Mouse (Mus musculus): Measurements from ENCODE around the gene Urah.

The Urah gene

GRCm38 (mm10) chr7:140840750-140841735 is 6.2 kb downstream of the Urah start:
- peak; percentile 52 for DNase-seq

- no peak for DNase-seq
These were observed 9.0 kb downstream of the Urah start for GRCm38 (mm10) chr7:140843806-140844205.

GRCm38 (mm10) chr7:140844905-140845665 is 10.3 kb downstream of the Urah start, which contains the start of gene Scgb1c1:
Scgb1c1 (plus strand) TSS chr7:140845547.
- DNase-seq, result peak; percentile 75

- no peak for DNase-seq
These were observed 10.9 kb downstream of the Urah start for GRCm38 (mm10) chr7:140845683-140846082.

- DNase-seq, result no peak
These were observed 11.9 kb downstream of the Urah start for GRCm38 (mm10) chr7:140846676-140847075.

GRCm38 (mm10) chr7:140847755-140848580 is 13.2 kb downstream of the Urah start, which contains the start of gene Odf3:
Odf3 (plus strand) TSS chr7:140847805.
- DNase-seq, result no peak

- DNase-seq, result no peak
These were observed 13.8 kb downstream of the Urah start for GRCm38 (mm10) chr7:140848591-140848990.

GRCm38 (mm10) chr7:140851916-140852315 is 17.1 kb downstream of the Urah start:
- no peak for DNase-seq

GRCm38 (mm10) chr7:140853386-140853785 is 18.6 kb downstream of the Urah start:
- DNase-seq, result no peak

GRCm38 (mm10) chr7:140854483-140854882 is 19.7 kb downstream of the Urah start:
- no peak for DNase-seq

GRCm38 (mm10) chr7:140855181-140855580 is 20.4 kb downstream of the Urah start:
- DNase-seq, result no peak

GRCm38 (mm10) chr7:140855860-140856784 is 21.3 kb downstream of the Urah start, which contains the start of gene Gm45785:
Gm45785 (minus strand) TSS chr7:140856331.
- DNase-seq, result peak; percentile 93

GRCm38 (mm10) chr7:140856785-140857549 is 22.1 kb downstream of the Urah start, which contains the start of gene Ric8a:
Ric8a (plus strand) TSS chr7:140856957.
- DNase-seq, result peak; percentile 91

- DNase-seq, result no peak
These were observed 23.0 kb downstream of the Urah start, which contains the start of gene Bet1l for GRCm38 (mm10) chr7:140857550-140858505. Bet1l (minus strand) TSS chr7:140857577.

GRCm38 (mm10) chr7:140858746-140859145 is 23.9 kb downstream of the Urah start:
- DNase-seq, result no peak

GRCm38 (mm10) chr7:140859997-140860396 is 25.2 kb downstream of the Urah start:
- no peak for DNase-seq

GRCm38 (mm10) chr7:140860728-140861127 is 25.9 kb downstream of the Urah start:
- DNase-seq, result no peak

- DNase-seq, result no peak
These were observed 29.9 kb downstream of the Urah start for GRCm38 (mm10) chr7:140864761-140865160.

GRCm38 (mm10) chr7:140874224-140874623 is 39.4 kb downstream of the Urah start:
- no peak for DNase-seq
